Mouse (Mus musculus) heart, adult 9 months (tissue): ENCODE data around the gene Zpbp.

ENCODE experiments used
- DNase-seq, 2 experiments: peaks; one replicate each; pipeline ENCODE4 v3.0.0; 2022; ENCODE audit warnings: low spot score in 2 of 2

Zpbp gene

DNA sequence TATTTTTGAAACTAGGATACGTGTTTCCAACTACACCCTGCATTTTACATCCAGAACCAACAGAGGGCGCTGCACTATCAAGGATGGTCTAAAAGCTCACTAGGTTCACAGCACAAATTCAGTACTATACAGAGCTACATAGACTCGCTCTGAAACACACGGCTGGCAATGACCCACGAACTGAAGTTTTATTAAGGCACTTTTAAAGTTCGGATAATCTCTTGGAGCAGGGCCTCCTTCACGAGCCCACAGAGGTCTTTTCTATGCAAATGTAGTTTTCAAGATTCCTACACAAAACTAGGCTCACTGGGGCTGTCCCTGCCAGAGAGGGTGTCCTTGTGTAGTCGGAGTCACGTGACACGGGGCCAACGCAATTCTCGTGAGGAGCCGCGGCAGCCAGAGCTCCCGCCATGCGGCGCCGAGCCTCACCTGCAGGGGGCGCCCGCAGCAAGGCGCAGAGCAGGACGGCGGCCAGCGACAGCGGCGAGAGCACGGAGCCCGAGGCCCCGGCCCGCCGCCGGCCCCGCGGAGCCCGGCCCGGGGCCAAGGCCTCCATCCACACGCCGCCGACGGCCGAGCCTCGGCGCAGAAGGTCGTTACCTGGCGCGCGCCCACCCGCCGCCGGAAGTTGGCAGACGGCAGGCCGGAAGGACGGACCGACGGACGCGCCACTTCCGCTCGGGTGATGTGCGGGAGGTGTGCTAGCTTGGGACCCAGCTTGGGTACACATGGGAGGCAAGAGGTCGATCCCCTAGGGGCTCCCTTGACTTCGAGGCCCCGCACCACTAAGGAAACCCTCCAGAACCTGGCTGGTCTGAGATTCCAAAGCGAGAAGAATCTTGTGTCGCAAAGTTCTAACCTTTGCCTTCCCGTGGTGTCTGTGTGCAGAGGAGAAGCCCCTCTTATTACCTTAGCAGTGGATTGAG, at the start of gene Zpbp, which contains the start of gene Spata48:
Zpbp (minus strand) TSS at position 774 of the 926 bp plus-strand sequence.
Spata48 (plus strand) TSS at position 460 of the 926 bp plus-strand sequence.
- peak; percentile 78 to 89 for DNase-seq

DNA sequence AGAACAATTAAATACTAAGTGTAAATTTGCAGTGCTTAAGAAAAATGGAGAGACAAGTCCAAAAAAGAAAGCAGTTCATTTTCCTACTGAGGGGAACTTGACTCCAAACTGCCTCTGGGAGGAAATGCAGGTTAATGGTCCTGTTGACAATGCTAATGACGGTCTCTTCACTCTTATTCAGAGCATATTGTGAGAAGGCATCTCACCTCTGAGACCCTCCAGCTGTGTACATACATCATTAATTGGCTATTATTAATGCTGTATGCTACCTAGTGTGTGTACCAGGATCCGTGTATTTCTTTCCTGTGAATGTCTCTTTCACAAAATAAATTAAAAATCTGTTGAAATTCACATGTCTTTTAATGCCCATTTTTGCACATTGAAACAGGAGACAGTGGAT, 47.2 kb upstream of the Zpbp start:
- DNase-seq: no peak

GRCm38 (mm10) chr11:11506187-11506586, 44.0 kb upstream of the Zpbp start:
- no peak for DNase-seq

GRCm38 (mm10) chr11:11499944-11500343, 37.7 kb upstream of the Zpbp start:
- no peak for DNase-seq

GRCm38 (mm10) chr11:11495697-11496096, 33.5 kb upstream of the Zpbp start:
- no peak for DNase-seq

GRCm38 (mm10) chr11:11492044-11492443, 29.8 kb upstream of the Zpbp start:
- no peak for DNase-seq

- DNase-seq: no peak
These were observed 22.2 kb upstream of the Zpbp start for GRCm38 (mm10) chr11:11484378-11484777.

DNA sequence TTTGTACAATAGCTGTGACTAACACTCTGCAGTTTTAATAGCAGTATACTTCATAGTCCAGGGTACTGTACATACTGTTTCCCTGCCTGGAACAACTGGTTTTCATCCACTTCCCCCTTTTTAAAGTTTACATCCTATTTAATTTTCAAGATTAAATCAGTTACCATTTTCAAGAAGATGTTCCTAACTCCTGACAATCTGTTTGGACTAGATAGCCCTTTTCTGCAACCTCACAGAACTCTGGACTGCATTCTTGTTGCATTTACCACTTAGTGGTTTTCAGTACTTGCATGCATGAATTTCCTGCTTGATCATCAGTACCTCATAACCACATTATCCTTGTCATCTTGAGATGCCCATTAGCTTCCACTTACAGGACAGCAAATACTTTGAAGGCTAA, 6.7 kb upstream of the Zpbp start:
- no peak for DNase-seq

GRCm38 (mm10) chr11:11462561-11462890, 318 bp upstream of the Zpbp start:
- DNase-seq: no peak

DNA sequence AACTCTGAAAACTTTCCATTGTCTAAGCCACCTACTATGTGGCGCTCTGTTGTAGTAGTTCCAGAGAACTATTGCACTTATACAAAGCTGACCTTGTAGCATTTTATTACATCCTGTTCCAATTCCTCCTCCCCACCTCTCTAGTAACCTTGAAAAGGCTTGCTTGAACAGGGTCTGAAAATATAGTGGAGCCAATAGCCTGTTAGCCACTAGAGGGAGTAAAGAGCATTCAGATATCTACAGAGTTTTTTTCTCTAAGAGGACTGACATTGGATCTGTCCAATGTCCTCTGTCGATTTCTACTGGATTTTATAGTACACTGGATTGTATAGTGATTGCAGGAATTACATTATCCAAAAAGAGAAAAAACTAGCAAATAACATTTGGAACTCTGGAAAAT, 7.2 kb downstream of the Zpbp start:
- DNase-seq: no peak

- no peak for DNase-seq
These were observed 44.9 kb downstream of the Zpbp start for GRCm38 (mm10) chr11:11417356-11417755.

DNA sequence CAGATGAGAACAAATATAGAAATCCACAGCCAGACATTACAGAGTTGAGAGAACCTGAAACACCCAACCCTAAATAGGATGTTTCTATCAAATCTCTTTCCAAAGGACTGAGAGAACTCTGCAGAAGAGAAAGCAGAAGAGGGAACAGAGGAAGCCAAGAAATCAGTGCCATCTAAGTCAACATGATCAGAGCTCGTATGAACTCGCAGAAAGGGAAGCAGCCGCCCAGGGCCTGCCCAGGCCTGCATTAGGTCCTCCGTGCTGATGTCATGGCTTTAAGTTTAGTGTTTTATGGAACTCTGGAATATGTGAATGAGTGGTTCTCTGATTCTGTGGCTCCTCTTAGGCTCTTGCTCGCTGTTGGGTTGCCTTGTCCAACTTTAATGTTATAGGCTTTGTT, 48.0 kb downstream of the Zpbp start:
- DNase-seq: no peak

- DNase-seq: no peak
These were observed 67.5 kb downstream of the Zpbp start for GRCm38 (mm10) chr11:11394686-11395085.

- no peak for DNase-seq
These were observed 69.0 kb downstream of the Zpbp start for GRCm38 (mm10) chr11:11393164-11393563.

DNA sequence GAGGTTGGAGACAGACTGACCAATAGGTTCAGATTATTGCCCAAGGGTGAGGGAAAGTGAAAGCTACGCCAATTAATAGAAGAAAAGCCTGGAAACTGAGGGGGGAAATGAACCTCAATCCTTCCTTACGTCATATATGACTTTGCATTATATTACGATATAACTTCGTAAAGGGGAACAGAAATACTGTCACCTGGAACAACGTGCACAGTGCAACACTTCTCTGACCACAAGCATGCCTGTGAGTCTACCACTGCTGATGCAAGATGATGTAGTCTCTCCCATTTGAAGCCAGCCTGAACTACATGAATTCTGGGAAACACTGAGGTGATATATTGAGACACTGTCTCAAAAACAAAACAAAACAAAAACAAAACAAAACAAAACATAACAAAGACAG, 90.9 kb downstream of the Zpbp start:
- DNase-seq: no peak

GRCm38 (mm10) chr11:11283512-11283911, 178.7 kb downstream of the Zpbp start:
- no peak for DNase-seq

DNA sequence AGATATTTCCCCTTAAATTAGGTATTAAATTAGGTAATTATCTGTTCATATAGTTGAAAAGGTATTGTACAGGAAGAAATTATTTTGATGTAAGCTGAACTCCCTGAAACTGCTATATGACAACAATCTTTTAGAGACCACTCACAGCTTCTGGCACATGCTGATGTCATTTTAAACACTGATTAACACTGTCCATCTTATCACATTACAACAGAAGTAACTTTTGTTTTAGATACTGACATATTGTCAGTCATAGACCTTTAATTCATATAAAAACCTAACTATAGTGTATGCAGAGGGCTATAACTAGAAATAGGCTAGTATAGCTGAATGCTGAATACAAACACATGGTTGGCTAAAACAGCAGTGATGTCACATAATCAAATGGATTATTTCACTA, 182.1 kb downstream of the Zpbp start:
- no peak for DNase-seq

- DNase-seq: no peak
These were observed 204.9 kb downstream of the Zpbp start for GRCm38 (mm10) chr11:11257348-11257747.

DNA sequence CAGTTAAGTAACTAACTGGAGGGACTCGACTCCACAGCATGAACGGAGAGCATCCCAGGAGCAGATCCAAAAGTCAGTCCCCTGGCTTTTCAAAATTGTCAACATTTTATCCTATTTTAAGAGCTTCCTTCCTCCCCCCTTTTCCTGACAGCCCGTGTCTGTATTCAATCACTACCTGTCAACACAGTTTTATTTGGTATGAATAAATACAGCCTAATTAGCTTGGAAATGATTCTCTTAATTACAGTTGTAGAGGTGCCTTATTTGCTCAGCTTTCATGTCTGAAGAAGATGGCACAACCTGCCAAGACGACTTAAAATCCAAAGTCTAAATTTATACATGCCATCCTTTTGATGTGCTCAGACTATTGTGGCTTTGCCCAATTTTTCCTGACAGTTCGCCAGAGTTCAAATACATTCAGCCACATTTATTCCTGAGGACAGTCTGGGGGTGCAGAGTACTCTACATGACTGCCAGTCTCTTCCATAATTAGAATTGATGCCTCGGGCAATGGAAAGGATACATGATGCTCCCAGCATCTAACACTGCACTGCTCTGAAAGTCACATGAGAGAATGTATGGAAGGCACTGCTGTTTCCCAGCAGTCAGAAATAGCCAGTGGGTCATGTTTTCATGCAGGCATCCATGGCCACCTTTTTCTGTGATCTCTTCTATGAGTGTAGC, 219.4 kb downstream of the Zpbp start:
- no peak for DNase-seq

DNA sequence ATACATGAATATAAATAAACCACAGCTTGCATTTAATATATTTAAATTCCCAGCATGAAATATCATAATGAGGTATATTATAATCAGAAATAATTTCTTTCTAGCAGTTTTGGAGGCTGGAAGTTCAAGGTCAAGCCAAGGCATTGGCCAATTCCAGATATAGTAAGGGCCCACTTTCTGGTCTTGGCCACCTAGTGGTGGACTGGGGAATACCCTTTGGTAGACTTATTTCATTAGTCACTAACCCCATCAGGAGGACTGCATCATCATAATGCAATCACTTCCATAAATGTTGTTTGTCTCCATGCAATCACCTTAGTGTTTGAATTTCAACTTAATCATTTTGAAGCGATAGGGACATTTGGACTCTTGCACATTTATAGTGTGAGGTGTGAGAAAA, 222.9 kb downstream of the Zpbp start:
- DNase-seq: no peak
